Mouse (Mus musculus): ENCODE measurements around the gene Gm20388. TPM values are rescaled to one million over a fixed set of nuclear protein-coding genes. Genes with fewer than 3 reads are reported as not detected.

The Gm20388 gene
- polyA plus RNA-seq, 1 experiment = not detected

- TF ChIP-seq POLR2A (IDR thresholded peaks at IDR 0.05; ENCODE audit: insufficient read depth, low read depth, low read length) (no peak), CTCF (IDR thresholded peaks at IDR 0.05; ENCODE audit: insufficient read depth, low read depth, low read length) (no peak)
- no peak overlapping the region for H3K27ac ChIP-seq (ENCODE audit: insufficient read depth, low read depth, low read length)
- H3K4me3 ChIP-seq (ENCODE audit: insufficient read depth, low read depth, low read length) = no peak overlapping the region
- 84% methylated on average over 4 of the region's 4 CpGs for WGBS
- H3K4me1 ChIP-seq (ENCODE audit: control insufficient read depth, insufficient read depth, low read length) = peaks cover 4% of the 10 kb centered on the region
Observed at GRCm38 (mm10) chr8:123046706-123047105, 3136.1 kb downstream of the Gm20388 start.

- H3K27ac ChIP-seq (ENCODE audit: insufficient read depth, low read depth, low read length) = no peak overlapping the region
- 85% methylated on average over 7 of the region's 7 CpGs for WGBS
- TF ChIP-seq CTCF (IDR thresholded peaks at IDR 0.05; ENCODE audit: insufficient read depth, low read depth, low read length) = no peak
- no peak for TF ChIP-seq POLR2A (IDR thresholded peaks at IDR 0.05; ENCODE audit: insufficient read depth, low read depth, low read length)
Observed at GRCm38 (mm10) chr8:123047827-123048226, 3137.2 kb downstream of the Gm20388 start.

DNA sequence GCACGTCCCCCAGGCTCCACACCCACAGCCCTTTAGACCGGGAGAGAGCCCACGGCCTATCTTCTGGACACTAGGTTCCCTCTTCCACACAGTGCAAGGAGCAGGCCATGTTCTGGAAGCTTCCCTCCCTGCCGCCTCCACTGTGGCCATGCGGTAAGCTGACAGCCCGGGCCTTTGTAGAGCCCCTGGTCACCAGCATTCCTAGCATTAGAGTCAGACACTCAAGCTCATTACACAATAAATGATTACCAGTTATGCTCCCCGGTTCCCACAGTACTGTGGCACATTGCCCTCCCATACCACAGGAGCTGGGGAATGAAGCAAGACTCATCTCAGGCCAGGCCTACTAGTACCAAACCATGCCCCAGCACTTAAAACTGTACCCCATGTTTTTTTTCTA lies 3137.8 kb downstream of the Gm20388 start:
- peaks cover under 1% of the 10 kb centered on the region for H3K4me1 ChIP-seq (ENCODE audit: control insufficient read depth, insufficient read depth, low read length)
- H3K27ac ChIP-seq (ENCODE audit: insufficient read depth, low read depth, low read length) = no peak overlapping the region
- TF ChIP-seq CTCF (IDR thresholded peaks at IDR 0.05; ENCODE audit: insufficient read depth, low read depth, low read length) = no peak
- no peak for TF ChIP-seq POLR2A (IDR thresholded peaks at IDR 0.05; ENCODE audit: insufficient read depth, low read depth, low read length)
- no peak overlapping the region for H3K4me3 ChIP-seq (ENCODE audit: insufficient read depth, low read depth, low read length)
- 86% methylated on average over 7 of the region's 7 CpGs for WGBS

More at GRCm38 (mm10) chr8:123047827-123048226, 3137.2 kb downstream of the Gm20388 start:
- Histone ChIP-seq H3K4me3 (ENCODE audit: insufficient read depth, low read depth, low read length) (no peak overlapping the region), H3K4me1 (ENCODE audit: control insufficient read depth, insufficient read depth, low read length) (peaks cover 4% of the 10 kb centered on the region)

DNA sequence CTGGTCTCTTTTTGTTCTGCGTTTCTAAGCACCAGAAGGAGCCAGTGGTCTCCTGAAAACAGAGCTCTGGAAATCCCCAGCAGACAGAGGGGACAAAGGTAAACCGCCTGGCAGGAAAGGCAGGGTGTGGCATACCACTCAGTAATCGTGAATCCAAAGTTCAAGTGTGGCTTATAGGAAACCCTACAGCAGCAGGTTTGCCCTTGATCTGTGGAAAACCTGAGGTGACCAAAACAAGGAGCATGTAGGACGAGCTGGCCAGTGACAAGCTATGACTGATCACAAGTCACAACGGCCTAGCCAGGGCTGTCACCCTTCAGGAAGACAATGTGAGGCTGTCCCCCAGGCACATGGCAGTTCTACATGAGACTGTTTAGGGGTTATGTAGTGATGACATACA lies 3140.8 kb downstream of the Gm20388 start:
- no peak overlapping the region for H3K4me3 ChIP-seq (ENCODE audit: insufficient read depth, low read depth, low read length)
- H3K27ac ChIP-seq (ENCODE audit: insufficient read depth, low read depth, low read length) = no peak overlapping the region
- TF ChIP-seq CTCF (IDR thresholded peaks at IDR 0.05; ENCODE audit: insufficient read depth, low read depth, low read length) = no peak
- no peak for TF ChIP-seq POLR2A (IDR thresholded peaks at IDR 0.05; ENCODE audit: insufficient read depth, low read depth, low read length)
- no peaks in the 10 kb centered on the region for H3K4me1 ChIP-seq (ENCODE audit: control insufficient read depth, insufficient read depth, low read length)
- WGBS = 66% methylated on average over 5 of the region's 5 CpGs

DNA sequence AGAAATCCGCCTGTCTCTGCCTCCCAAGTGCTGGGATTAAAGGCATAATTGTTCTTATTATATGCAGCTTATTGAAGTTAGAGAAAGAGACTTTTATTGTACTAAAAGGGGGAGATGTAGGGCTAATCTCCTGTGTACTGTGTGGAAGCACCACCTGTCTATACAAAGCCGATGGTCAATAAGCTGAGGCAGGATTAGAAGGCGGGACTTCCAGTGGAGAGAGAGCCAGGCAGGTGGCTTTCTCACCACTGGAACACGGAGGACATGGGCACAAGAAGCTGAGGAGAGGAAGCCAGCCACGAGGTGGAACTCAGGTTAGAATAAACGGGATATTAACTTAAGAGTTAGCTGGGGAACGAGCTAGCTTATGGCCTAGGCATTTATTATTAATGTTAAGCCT lies 3152.1 kb downstream of the Gm20388 start, which contains the start of gene Spg7:
Gene Spg7, plus strand, starts transcription at position 222 of the 400 bp plus-strand sequence.
- TF ChIP-seq CTCF (IDR thresholded peaks at IDR 0.05; ENCODE audit: insufficient read depth, low read depth, low read length) (no peak), POLR2A (IDR thresholded peaks at IDR 0.05; ENCODE audit: insufficient read depth, low read depth, low read length) (no peak)
- H3K27ac ChIP-seq (ENCODE audit: insufficient read depth, low read depth, low read length) = no peak within 1 kb of the TSS
- WGBS = 71% methylated on average over 7 of the region's 7 CpGs

GRCm38 (mm10) chr8:123064072-123064471 lies 3153.4 kb downstream of the Gm20388 start:
- 57% methylated on average over 4 of the region's 4 CpGs for WGBS
- Histone ChIP-seq H3K4me3 (ENCODE audit: insufficient read depth, low read depth, low read length) (no peak overlapping the region), H3K27ac (ENCODE audit: insufficient read depth, low read depth, low read length) (no peak overlapping the region)

More for the DNA sequence above, 3152.1 kb downstream of the Gm20388 start, which contains the start of gene Spg7:
- Histone ChIP-seq H3K4me1 (ENCODE audit: control insufficient read depth, insufficient read depth, low read length) (peaks cover 12% of the 10 kb centered on the region), H3K4me3 (ENCODE audit: insufficient read depth, low read depth, low read length) (no peak within 1 kb of the TSS)

GRCm38 (mm10) chr8:123064809-123065213 lies 3154.2 kb downstream of the Gm20388 start:
- Histone ChIP-seq H3K4me1 (ENCODE audit: control insufficient read depth, insufficient read depth, low read length) (peaks cover 12% of the 10 kb centered on the region), H3K27ac (ENCODE audit: insufficient read depth, low read depth, low read length) (peak overlapping the region; percentile 73), H3K4me3 (ENCODE audit: insufficient read depth, low read depth, low read length) (peak overlapping the region; percentile 74)
- TF ChIP-seq CTCF (IDR thresholded peaks at IDR 0.05; ENCODE audit: insufficient read depth, low read depth, low read length) = no peak
- TF ChIP-seq POLR2A (IDR thresholded peaks at IDR 0.05; ENCODE audit: insufficient read depth, low read depth, low read length) = no peak
- under 1% methylated on average over 14 of the region's 14 CpGs for WGBS

More at GRCm38 (mm10) chr8:123064072-123064471, 3153.4 kb downstream of the Gm20388 start:
- no peak for TF ChIP-seq CTCF (IDR thresholded peaks at IDR 0.05; ENCODE audit: insufficient read depth, low read depth, low read length)
- no peak for TF ChIP-seq POLR2A (IDR thresholded peaks at IDR 0.05; ENCODE audit: insufficient read depth, low read depth, low read length)
- peaks cover 12% of the 10 kb centered on the region for H3K4me1 ChIP-seq (ENCODE audit: control insufficient read depth, insufficient read depth, low read length)

DNA sequence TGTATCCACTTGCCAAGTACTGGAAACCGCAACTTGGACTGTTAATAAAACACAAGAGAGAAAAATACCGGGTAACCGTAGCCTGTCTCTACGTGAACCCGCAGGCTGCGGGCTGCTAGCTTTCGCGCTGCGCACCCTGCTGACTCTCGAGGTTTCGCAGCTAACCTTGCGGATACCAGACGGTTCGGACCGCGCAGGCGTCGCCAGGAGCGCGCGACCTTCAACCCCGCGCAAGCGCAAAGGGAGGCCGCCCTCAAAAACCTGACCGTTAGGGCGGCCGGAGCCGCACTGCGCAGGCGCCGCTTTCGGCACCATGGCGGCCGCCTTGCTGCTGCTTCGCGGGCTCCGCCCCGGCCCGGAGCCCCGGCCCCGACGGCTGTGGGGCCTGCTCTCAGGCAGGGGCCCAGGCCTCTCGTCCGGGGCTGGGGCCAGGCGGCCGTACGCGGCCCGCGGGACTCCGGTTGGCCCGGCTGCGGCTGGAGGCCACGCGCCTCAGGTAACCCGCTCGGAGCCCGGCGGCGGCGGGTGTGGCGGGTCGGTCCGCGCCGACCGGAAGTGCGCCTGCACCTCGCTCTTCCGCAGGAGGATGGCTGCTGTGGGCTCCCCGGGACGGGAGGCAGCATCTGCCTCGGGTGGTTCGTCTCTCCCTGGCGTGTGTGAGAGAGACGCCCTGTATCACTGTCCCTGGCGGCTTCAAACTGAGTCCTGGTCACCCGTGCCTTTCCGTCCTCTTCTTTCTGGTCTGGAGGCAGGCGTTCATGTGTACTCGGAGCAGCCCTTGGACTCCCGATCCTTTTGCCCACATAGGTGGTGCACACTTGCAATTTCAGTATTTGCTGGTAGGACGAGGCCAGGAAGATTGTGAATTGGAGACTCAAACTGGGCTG lies 3154.8 kb downstream of the Gm20388 start:
- WGBS = under 1% methylated on average over 84 of the region's 84 CpGs
- Histone ChIP-seq H3K27ac (ENCODE audit: insufficient read depth, low read depth, low read length) (peak overlapping the region; percentile 73), H3K4me3 (ENCODE audit: insufficient read depth, low read depth, low read length) (peak overlapping the region; percentile 74), H3K4me1 (ENCODE audit: control insufficient read depth, insufficient read depth, low read length) (peaks cover 12% of the 10 kb centered on the region)
- TF ChIP-seq CTCF (IDR thresholded peaks at IDR 0.05; ENCODE audit: insufficient read depth, low read depth, low read length) (peak; percentile 43; the same call in 1 of the 2 replicates), POLR2A (IDR thresholded peaks at IDR 0.05; ENCODE audit: insufficient read depth, low read depth, low read length) (peak; percentile 82)

GRCm38 (mm10) chr8:123066101-123066683 lies 3155.6 kb downstream of the Gm20388 start:
- 31% methylated on average over 7 of the region's 7 CpGs for WGBS
- Histone ChIP-seq H3K4me3 (ENCODE audit: insufficient read depth, low read depth, low read length) (peak overlapping the region; percentile 74), H3K27ac (ENCODE audit: insufficient read depth, low read depth, low read length) (no peak overlapping the region), H3K4me1 (ENCODE audit: control insufficient read depth, insufficient read depth, low read length) (peaks cover 12% of the 10 kb centered on the region)
- TF ChIP-seq CTCF (IDR thresholded peaks at IDR 0.05; ENCODE audit: insufficient read depth, low read depth, low read length) = no peak
- no peak for TF ChIP-seq POLR2A (IDR thresholded peaks at IDR 0.05; ENCODE audit: insufficient read depth, low read depth, low read length)

Measured in olfactory bulb, adult 2 months (tissue).